Mouse (Mus musculus) ES-E14 (cell line): ENCODE measurements around the gene Gucy2d. TPM values are rescaled to one million over a fixed set of nuclear protein-coding genes. Genes with fewer than 3 reads are reported as not detected.

Experiments used
- DNase-seq: peaks from one replicate; pipeline ENCODE4 v3.0.0-alpha.2; 2013; ENCODE audit warnings: low read depth, low spot score
- H3K27ac ChIP-seq: 2 replicates; pipeline ENCODE4 v1.5.1; 2012; ENCODE audit warnings: low read depth, mild to moderate bottlenecking, low read length, moderate library complexity, mixed read lengths; ENCODE audit not compliant: poor library complexity, insufficient read depth, severe bottlenecking
- H3K36me3 ChIP-seq: 2 replicates; pipeline ENCODE4 v1.6.1; 2012; ENCODE audit warnings: mild to moderate bottlenecking, low read length, moderate library complexity, mixed read lengths; ENCODE audit not compliant: control insufficient read depth, poor library complexity, insufficient read depth, severe bottlenecking
- H3K4me1 ChIP-seq, 2 experiments: fragments of 150-350 bp in 1 of 2; sonication (generic) in 1 of 2; 2 replicates each; pipeline ENCODE4 v1.6.1; 2012; ENCODE audit warnings: low read length in 2 of 2, mild to moderate bottlenecking in 1 of 2, mixed read lengths in 1 of 2; ENCODE audit not compliant: control insufficient read depth in 2 of 2, insufficient read depth in 2 of 2, poor library complexity in 1 of 2
- H3K4me3 ChIP-seq, 2 experiments: fragments of 150-350 bp in 1 of 2; sonication (generic) in 1 of 2; 2 replicates each; pipeline ENCODE4 v1.5.1; 2012; ENCODE audit warnings: low read length in 2 of 2, low read depth in 1 of 2, mild to moderate bottlenecking in 1 of 2, mixed read lengths in 1 of 2; ENCODE audit not compliant: insufficient read depth in 1 of 2, poor library complexity in 1 of 2, severe bottlenecking in 1 of 2
- H3K9ac ChIP-seq: 2 replicates; pipeline ENCODE4 v1.6.1; 2012; ENCODE audit warnings: low read depth, mild to moderate bottlenecking, low read length, mixed read lengths; ENCODE audit not compliant: poor library complexity, insufficient read depth, severe bottlenecking
- H3K9me3 ChIP-seq: fragments of 150-350 bp; sonication (generic); 2 replicates; pipeline ENCODE4 v1.6.1; 2012; ENCODE audit warnings: low read depth, mild to moderate bottlenecking, low read length; ENCODE audit not compliant: control insufficient read depth, insufficient read depth
- CHD2 ChIP-seq: IDR thresholded peaks from 2 replicates; pipeline ENCODE4 v1.6.1; 2014; ENCODE audit warnings: mild to moderate bottlenecking, low read depth, low read length, inconsistent platforms
- HCFC1 ChIP-seq: IDR thresholded peaks from 2 replicates; pipeline ENCODE4 v1.6.1; 2012; ENCODE audit warnings: low read length, inconsistent platforms, borderline replicate concordance; ENCODE audit not compliant: insufficient read depth
- MAFK ChIP-seq: IDR thresholded peaks from 2 replicates; pipeline ENCODE4 v1.6.1; 2014; ENCODE audit warnings: mild to moderate bottlenecking, low read depth, low read length, inconsistent platforms; ENCODE audit not compliant: insufficient read depth
- ZC3H11A ChIP-seq: IDR thresholded peaks from 2 replicates; pipeline ENCODE4 v1.6.1; 2012; ENCODE audit warnings: low read depth, mild to moderate bottlenecking, inconsistent platforms, low read length, borderline replicate concordance
- ZNF384 ChIP-seq: IDR thresholded peaks from 2 replicates; pipeline ENCODE4 v1.6.1; 2012; ENCODE audit warnings: low read depth, low read length, inconsistent platforms
- in situ Hi-C, 2 experiments: fragments of 600-800 bp; cut with MboI; formaldehyde crosslinking; loops; one replicate each; pipeline ENCODE4 v1.15.1; 2025; ENCODE audit warnings: low sequenced_read_pairs in 2 of 2, inconsistent platforms in 1 of 2; ENCODE audit not compliant: unreplicated experiment in 2 of 2
- total RNA-seq: library from RNA; depleted of rRNA; stranded (reverse); fragments of 300-350 nt; gene quantifications from 2 replicates; pipeline ENCODE4 v1.2.3, GENCODE M21; 2012

Gucy2d gene
- total RNA-seq, 1 experiment: not detected

GRCm38 (mm10) chr7:98489623-98490084 lies 49.4 kb downstream of the Gucy2d start:
- TF ChIP-seq MAFK (no peak), ZC3H11A (no peak), HCFC1 (no peak), ZNF384 (no peak)
- Histone ChIP-seq H3K27ac (no peak overlapping the region), H3K9ac (peak overlapping the region; percentile 68), H3K9me3 (no peaks in the 10 kb centered on the region), H3K4me3 (peak overlapping the region; percentile 51 to 72), H3K4me1 (peaks cover 0 to 2% of the 10 kb centered on the region in 2 experiments; a peak in 1 of 4 replicates), H3K36me3 (no peaks in the 10 kb centered on the region)
- in situ Hi-C loops: loop anchor here in 1 of 2 experiments (25.0 kb wide), 1 partner anchor 198 kb away; no protein-coding TSS in a partner anchor
- DNase-seq: peak; percentile 63

- H3K36me3 ChIP-seq: no peaks in the 10 kb centered on the region
- H3K27ac ChIP-seq: no peak overlapping the region
- TF ChIP-seq CHD2 (no peak), ZNF384 (no peak), HCFC1 (no peak), ZC3H11A (no peak), MAFK (no peak)
- in situ Hi-C loops: loop anchor here in 1 of 2 experiments (25.0 kb wide), 1 partner anchor 197 kb away; no protein-coding TSS in a partner anchor
- H3K4me1 ChIP-seq: peaks cover 0 to 2% of the 10 kb centered on the region in 2 experiments; a peak in 1 of 4 replicates
- DNase-seq: no peak
- H3K9ac ChIP-seq: no peak overlapping the region
- H3K4me3 ChIP-seq: 0 out of 4 replicates have a peak overlapping the region, but pooled peaks of 1 of the 2 experiments have one; percentile 72
- H3K9me3 ChIP-seq: no peaks in the 10 kb centered on the region
These were observed 50.1 kb downstream of the Gucy2d start for GRCm38 (mm10) chr7:98490328-98490727.

GRCm38 (mm10) chr7:98490911-98491310 lies 50.7 kb downstream of the Gucy2d start:
- peaks cover 0 to 2% of the 10 kb centered on the region in 2 experiments; a peak in 1 of 4 replicates for H3K4me1 ChIP-seq
- no peak overlapping the region for H3K9ac ChIP-seq
- H3K4me3 ChIP-seq: no peak overlapping the region
- no peak for DNase-seq
- TF ChIP-seq HCFC1: no peak
- no peak for TF ChIP-seq ZC3H11A
- TF ChIP-seq ZNF384: no peak
- no peak for TF ChIP-seq CHD2
- no peak for TF ChIP-seq MAFK
- H3K9me3 ChIP-seq: no peaks in the 10 kb centered on the region
- in situ Hi-C loops: loop anchor here in 1 of 2 experiments (25.0 kb wide), 1 partner anchor 196 kb away; no protein-coding TSS in a partner anchor
- H3K27ac ChIP-seq: no peak overlapping the region
- no peaks in the 10 kb centered on the region for H3K36me3 ChIP-seq

- H3K4me3 ChIP-seq: no peak overlapping the region
- in situ Hi-C loops: loop anchor here in 1 of 2 experiments (25.0 kb wide), 1 partner anchor 196 kb away; no protein-coding TSS in a partner anchor
These were observed 51.4 kb downstream of the Gucy2d start for GRCm38 (mm10) chr7:98491451-98492200.

More at GRCm38 (mm10) chr7:98491451-98492200, 51.4 kb downstream of the Gucy2d start:
- Histone ChIP-seq H3K9ac (no peak overlapping the region), H3K36me3 (no peaks in the 10 kb centered on the region), H3K27ac (no peak overlapping the region), H3K4me1 (peaks cover 0 to 2% of the 10 kb centered on the region in 2 experiments; a peak in 1 of 4 replicates), H3K9me3 (no peaks in the 10 kb centered on the region)
- DNase-seq: no peak
- no peak for TF ChIP-seq MAFK
- no peak for TF ChIP-seq ZC3H11A
- TF ChIP-seq CHD2: no peak
- TF ChIP-seq HCFC1: no peak
- no peak for TF ChIP-seq ZNF384
